Mouse (Mus musculus): ENCODE results near the gene Creb3l2.
"Not testable (repeated sequence)": the region's sequence is repeated elsewhere in the genome, so short reads cannot be mapped to it uniquely, and the experiment has no call there.

Gene Creb3l2

GRCm38 (mm10) chr6:37442041-37442667, at the start of gene Creb3l2:
Gene Creb3l2 (minus strand): TSS chr6:37442146.
- peak; percentile 77 to 93 for DNase-seq (ENCODE audit: low spot score in 2 of 2)

DNA sequence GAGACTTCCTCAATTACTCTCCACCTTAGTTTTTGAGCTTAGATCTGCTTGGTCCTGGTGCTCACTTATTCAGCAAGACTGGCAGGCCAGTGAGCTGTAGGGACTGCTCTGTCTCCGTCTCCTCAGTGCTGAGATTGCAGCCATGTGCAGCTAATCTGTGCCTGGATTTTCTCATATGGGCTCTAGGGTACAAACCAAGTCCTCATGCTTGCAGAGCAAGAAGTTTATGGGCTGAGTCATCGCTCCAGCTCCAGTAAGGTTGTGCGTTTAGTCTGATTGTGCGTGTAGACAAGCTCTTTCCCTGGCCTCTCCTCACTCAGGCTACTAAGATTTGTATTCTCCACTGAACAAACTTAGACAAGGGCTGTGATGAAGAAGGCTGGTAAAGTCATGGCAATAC, 44.6 kb upstream of the Creb3l2 start:
- no peak for DNase-seq (ENCODE audit: low spot score in 2 of 2)

DNA sequence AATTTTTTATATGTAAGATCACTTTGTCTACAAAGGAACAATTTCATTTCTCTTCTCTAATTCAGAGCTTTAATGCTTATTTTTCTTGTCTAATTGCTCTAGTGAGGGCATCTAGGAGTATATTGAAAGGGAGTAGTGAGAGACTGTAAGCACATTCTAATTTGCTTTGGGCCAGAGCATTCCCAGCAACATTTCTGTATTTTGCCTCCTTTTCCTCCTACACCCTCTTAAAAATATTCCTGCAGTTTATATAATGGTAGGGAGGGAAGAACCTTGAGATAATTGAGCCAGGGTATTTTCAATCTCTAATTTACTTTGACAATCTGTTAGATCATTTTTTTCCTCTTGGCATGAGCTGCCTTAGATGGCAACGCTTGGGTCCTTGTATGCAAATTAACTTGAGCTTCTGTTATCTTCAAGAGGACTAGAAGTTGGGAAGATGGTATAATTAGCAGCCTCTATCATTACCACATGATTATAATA, 42.7 kb upstream of the Creb3l2 start:
- no peak for DNase-seq (ENCODE audit: low spot score in 2 of 2)

GRCm38 (mm10) chr6:37483262-37483661, 41.3 kb upstream of the Creb3l2 start:
- DNase-seq (ENCODE audit: low spot score in 2 of 2): no peak

DNA sequence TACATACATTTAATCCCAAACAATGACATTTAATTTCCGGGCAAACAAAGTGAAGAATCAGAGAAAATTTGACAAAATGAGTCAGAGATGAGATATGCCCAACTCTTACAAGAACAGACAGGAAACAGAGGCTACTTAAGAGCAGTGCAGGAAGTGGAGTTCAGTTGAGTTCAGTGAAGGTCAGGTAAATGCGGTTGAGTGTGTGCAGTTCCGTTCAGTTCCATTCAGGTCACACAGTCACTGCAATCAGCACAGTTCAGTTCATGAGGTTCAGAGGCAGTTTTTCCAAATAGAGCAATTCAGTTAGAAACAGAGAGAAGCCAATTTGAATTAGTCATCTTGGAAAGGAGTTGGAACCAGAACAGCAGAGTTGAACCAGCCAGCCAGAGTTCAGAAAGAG, 39.2 kb upstream of the Creb3l2 start:
- DNase-seq (ENCODE audit: low spot score in 2 of 2): no peak

GRCm38 (mm10) chr6:37480008-37480407, 38.1 kb upstream of the Creb3l2 start:
- DNase-seq (ENCODE audit: low spot score in 2 of 2): no peak

DNA sequence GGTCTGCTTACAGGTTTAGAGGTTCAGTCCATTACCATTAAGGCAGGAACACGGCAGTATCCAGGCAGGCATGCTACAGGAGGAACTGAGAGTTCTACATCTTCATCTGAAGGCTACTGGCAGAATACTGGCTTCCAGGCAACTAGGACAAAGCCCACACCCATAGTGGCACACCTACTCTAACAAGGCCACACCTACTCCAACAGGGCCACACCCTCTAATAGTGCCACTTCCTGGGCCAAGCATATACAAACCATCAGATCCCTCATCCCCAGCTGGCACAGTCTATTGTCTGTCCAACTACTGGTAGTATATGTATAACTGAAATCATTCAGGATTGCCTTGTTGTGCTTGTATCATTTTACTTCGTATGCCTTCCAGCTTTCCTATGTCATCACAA, 36.5 kb upstream of the Creb3l2 start:
- DNase-seq (ENCODE audit: low spot score in 2 of 2): no peak

- DNase-seq (ENCODE audit: low spot score in 2 of 2): no peak
Observed at GRCm38 (mm10) chr6:37473674-37474342, 31.9 kb upstream of the Creb3l2 start.

DNA sequence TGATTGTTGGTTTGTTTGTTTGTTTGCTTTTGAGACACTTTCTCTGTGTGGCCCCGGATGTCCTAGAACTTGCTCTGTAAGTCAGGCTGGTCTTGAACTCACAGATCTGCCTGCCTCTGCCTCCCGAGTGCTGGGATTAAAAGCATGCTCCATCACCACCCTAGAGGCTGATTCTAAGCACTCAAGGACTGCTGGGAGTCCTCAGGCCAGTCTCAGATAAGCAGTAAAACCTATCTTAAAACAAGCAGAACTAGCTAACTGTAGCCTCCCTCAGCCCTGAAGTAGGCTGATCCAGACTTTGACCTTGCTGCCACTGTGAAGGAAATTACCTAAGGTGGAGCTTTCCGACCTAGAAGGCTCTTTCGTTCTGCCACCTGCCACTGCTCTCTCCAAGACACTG, 28.3 kb upstream of the Creb3l2 start:
- no peak for DNase-seq (ENCODE audit: low spot score in 2 of 2)

- DNase-seq (ENCODE audit: low spot score in 2 of 2): no peak
Observed at GRCm38 (mm10) chr6:37465847-37466246, 23.9 kb upstream of the Creb3l2 start.

DNA sequence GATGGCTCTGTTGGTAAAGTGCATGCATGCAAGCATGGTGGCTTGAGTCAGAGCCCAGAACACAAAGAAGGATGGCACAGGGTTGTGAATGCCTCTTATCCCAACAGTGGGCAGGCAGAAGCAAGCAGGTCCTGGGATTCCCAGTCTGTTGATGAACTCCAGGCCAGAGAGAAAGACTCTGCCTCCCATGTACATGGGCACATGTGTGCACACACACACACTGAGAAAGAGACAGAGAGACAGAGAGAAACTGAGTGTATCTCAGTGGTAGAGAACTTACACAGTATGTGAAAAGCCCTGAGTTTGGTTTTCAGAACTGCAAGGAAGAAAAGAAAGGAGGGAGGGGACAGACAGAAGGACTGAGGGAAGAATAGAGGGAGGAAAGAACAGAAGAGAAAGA, 23.4 kb upstream of the Creb3l2 start:
- no peak for DNase-seq (ENCODE audit: low spot score in 2 of 2)

DNA sequence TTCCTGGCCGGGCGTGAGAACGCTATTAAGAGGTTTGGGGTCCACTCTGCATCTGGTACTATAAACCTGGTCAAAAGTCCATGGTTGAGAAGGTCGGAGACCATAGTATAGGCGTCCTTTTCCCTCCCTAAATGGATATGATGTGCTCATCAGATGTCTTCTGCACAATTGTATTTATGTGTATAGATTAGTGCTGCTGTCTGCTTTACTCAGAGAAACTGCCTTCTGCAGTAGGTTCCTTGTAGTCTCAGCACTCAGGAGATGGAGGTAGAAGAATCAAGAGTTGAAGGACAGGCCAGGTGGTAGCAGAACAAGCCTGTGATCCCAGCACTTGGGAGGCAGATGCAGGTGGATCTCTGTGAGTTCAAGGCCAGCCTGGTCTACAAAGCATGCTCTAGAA, 22.6 kb upstream of the Creb3l2 start:
- no peak for DNase-seq (ENCODE audit: low spot score in 2 of 2)

GRCm38 (mm10) chr6:37463517-37464482, 21.9 kb upstream of the Creb3l2 start:
- DNase-seq (ENCODE audit: low spot score in 2 of 2): peak in 1 of 2 experiments; percentile 38

DNA sequence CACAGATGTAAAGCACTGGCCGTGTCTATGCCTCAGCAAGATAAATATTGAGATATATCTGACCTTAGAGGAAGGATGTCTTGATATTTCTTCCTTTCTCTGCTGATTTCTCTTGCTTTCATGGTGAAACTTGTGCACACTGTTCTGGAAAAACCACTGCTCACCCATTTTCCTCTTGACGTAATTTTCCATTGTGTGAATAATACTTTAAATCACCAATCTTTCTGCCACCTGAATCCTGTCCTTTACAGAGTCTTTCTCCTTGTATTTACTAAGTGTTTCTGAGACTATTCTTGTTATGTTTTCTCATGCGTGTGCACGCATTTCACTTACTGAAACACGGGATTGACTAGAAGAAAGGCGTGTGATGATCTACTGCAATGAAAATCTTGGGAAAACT, 18.7 kb upstream of the Creb3l2 start:
- DNase-seq (ENCODE audit: low spot score in 2 of 2): no peak

GRCm38 (mm10) chr6:37459656-37460055, 17.7 kb upstream of the Creb3l2 start:
- not testable (repeated sequence) for DNase-seq (ENCODE audit: low spot score in 2 of 2)

DNA sequence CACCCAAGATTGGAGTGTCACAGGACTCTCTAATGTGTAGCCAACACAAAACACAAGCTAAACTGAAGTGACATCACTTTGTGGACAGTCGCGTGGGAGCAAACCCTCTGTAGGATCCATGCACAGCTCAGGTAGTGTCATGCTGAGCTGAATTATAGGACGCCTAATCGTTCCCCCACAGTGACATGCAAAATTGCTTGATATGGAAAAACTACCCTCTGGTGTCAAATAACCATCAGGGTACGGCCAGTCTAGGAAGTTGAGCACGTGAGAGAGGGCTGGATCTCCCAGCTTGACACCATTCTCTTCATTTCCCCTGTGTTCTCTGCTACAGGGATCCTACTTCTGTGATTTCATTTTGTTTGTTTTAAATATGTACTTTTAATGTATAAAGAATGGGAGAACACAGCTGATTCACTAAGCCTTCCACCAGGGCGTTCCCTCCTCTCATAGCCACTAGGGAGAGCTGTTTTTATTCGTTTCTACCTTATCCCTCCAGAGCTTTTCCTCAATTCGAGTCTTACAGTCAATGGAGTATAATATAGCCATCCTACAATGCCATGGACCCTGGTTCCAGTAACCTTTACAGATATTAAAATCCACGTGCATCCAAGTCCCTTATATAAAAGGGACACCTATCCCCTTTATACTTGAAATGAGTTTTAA, 16.2 kb upstream of the Creb3l2 start:
- no peak for DNase-seq (ENCODE audit: low spot score in 2 of 2)

- no peak for DNase-seq (ENCODE audit: low spot score in 2 of 2)
Observed at GRCm38 (mm10) chr6:37455540-37455939, 13.6 kb upstream of the Creb3l2 start.

GRCm38 (mm10) chr6:37453047-37453446, 11.1 kb upstream of the Creb3l2 start:
- DNase-seq (ENCODE audit: low spot score in 2 of 2): no peak

- no peak for DNase-seq (ENCODE audit: low spot score in 2 of 2)
Observed at GRCm38 (mm10) chr6:37451664-37452063, 9.7 kb upstream of the Creb3l2 start.

DNA sequence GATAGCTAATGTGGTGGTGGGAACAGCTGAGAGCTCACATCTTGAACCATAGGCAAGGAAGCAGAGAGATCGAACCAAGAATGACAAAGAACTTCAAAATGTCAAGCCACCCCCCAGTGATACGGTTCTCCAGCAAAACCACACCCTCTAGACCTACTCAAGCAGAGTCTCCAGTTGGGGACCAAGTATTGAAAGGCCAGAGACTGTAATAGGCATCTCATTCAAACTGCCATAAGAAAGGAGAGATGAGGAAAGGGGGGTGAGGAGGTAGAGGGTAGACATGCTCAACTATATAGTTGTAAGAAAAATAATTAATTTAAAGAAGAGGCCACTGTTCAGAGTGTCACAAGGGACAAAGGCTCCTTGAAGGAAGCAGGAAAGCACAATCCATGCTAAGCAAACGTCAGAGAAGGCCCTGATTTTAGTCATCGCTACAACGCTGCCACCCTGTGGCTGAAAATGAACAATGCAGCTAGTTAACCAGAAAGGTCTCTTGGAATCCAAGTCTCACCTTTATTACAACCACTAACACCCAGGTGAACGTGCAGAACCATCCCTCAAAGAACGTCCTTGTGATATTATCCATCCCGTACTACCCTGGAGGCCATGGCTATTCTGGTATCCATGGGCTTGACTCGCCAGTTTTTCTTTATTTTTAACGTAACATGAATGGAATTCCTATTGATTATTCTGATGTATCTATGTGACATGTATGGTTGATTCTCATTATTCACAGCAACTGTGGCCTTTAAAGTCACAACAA, 5.9 kb upstream of the Creb3l2 start:
- peak; percentile 67 to 76 for DNase-seq (ENCODE audit: low spot score in 2 of 2)

GRCm38 (mm10) chr6:37442781-37443180, 835 bp upstream of the Creb3l2 start:
- DNase-seq (ENCODE audit: low spot score in 2 of 2): no peak

All from cerebellum, postnatal 4 days (tissue).